Mouse (Mus musculus): ENCODE measurements around the gene Npl. TPM values are rescaled to one million over a fixed set of nuclear protein-coding genes. Genes with fewer than 3 reads are reported as not detected.

The Npl gene
- polyA plus RNA-seq, 1 experiment = not detected

GRCm38 (mm10) chr1:153479296-153479695 lies 70.5 kb downstream of the Npl start:
- no peak for TF ChIP-seq GATA1 (IDR thresholded peaks at IDR 0.05; ENCODE audit: low read length)

GRCm38 (mm10) chr1:153461796-153462195 lies 88.0 kb downstream of the Npl start:
- no peak for TF ChIP-seq GATA1 (IDR thresholded peaks at IDR 0.05; ENCODE audit: low read length)

DNA sequence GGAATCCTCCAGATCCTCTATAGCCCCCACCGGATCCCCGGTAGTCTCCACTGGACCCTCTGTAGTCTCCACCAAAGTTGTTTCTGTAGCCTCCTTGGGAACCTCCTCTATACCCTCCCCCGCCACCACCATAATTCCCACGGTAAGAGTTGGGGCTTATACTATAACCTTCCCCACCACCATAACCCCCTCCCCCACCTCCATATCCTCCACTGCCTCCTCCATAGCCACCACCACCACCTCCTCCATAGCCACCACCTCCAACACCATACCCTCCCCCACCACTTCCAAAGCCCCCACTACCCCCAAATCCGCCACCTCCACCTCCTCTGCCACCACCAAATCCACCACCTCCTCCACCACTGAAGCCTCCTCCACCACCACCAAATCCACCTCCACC lies 93.7 kb downstream of the Npl start:
- TF ChIP-seq GATA1 (IDR thresholded peaks at IDR 0.05; ENCODE audit: low read length) = no peak

GRCm38 (mm10) chr1:153453146-153453642 lies 96.7 kb downstream of the Npl start:
- TF ChIP-seq GATA1 (IDR thresholded peaks at IDR 0.05; ENCODE audit: low read length) = no peak

Other genes starting within 250 kb of the Npl start
- gene Lamc1, start 217.3 kb downstream of the Npl start, polyA plus RNA-seq (2012) = 5.4 and 7.6 TPM in 2 replicates
- 3.5 and 4.9 TPM in 2 replicates for gene Shcbp1l, start 124.9 kb downstream of the Npl start, polyA plus RNA-seq (2012)
- 29.5 and 30.1 TPM in 2 replicates for gene Dhx9, start 62.4 kb downstream of the Npl start, polyA plus RNA-seq (2012)
- gene Rgs8, start 103.0 kb upstream of the Npl start, polyA plus RNA-seq (2012) = not detected in 2 replicates
- gene Rgs16, start 190.3 kb upstream of the Npl start, polyA plus RNA-seq (2012) = not detected in 2 replicates
- gene Rnasel, start 199.4 kb upstream of the Npl start, polyA plus RNA-seq (2012) = 1.4 and 2.2 TPM in 2 replicates